In the genomic region with DNA sequence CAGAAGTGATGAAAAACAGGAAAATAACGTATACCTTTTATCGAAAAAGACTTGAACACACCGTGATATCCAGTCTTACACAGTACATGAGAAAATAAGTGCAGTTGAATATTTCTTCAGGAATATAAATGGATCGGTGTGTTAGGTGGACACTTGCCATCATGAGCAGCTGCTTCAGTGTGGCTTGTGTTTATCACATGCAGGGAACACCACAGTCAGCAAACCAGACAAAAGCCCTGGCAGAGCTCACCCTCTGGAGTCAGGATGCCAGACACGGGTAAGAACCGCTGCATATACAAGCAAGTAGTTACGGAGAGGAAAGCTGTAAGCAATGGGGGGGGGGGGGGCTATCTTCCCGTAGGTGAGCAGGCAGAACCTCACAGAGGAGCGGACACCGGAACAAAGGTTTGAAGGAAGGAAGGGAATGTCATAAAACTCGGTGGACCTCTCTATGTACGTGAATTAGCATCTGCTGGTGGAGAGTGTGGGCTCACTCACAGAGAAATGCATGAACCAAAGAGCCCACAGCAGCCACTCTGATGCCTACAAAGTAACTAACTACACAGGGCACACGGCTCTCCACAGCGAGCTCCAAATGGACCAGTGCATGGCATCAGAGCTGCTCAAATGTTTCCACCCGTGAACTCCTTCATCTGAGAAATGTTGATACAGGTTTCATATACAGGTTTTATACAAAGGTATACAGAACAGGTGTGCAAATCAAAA, we compare ENCODE assay signal across 12 mouse cellular contexts. TPM values are rescaled to one million over a fixed set of nuclear protein-coding genes. Genes with fewer than 3 reads are reported as not detected.
A peak's percentile ranks its signal among the peaks of the same experiment; 100 is the strongest.
DNase-seq lines count a peak whose midpoint lies in the region; ATAC-seq lines count a peak whose summit lies in the region.
"Had no signal": no experiment of that assay in that cellular context is flagged by ENCODE, and none has a peak within 500 bp of the region (broad histone marks: within the 10 kb centered on the region; RNA-seq: fewer than 3 reads in every experiment).

No protein-coding gene starts in this region.

- DNase-seq in heart, postnatal 10 days: peak; percentile 43 to 49
- no peak for DNase-seq in heart, embryonic 10.5 days (ENCODE audit: low spot score)
- DNase-seq in cerebellum, adult 8-10 months: peak; percentile 20
- DNase-seq in adrenal gland, adult (ENCODE audit: inconsistent age in 2 of 2, low spot score in 1 of 2): no peak
- no peak for DNase-seq in layer of hippocampus, postnatal 10 days (ENCODE audit: low spot score in 2 of 2)
- DNase-seq: gastrocnemius, postnatal 25 days had no signal

- ATAC-seq in forebrain, embryonic 15.5 days (replicated peaks): peak; percentile 82
- peak; percentile 71 for ATAC-seq in midbrain, embryonic 16.5 days
- ATAC-seq: inflammation-experienced regulatory T-cells, adult 6 months; lung, postnatal 0 days had no signal

- intact Hi-C loops in heart, postnatal 10 days (cut with DNase I): no loop called here

- WGBS in heart, embryonic 10.5 days: 91% methylated on average over 14 of the region's 15 CpGs
- WGBS in forebrain, embryonic 15.5 days: 63% methylated on average over 15 of the region's 15 CpGs
- 77% methylated on average over 15 of the region's 15 CpGs for WGBS in midbrain, embryonic 16.5 days

- H3K9me3 ChIP-seq in heart, embryonic 10.5 days: no peaks in the 10 kb centered on the region
- H3K9me3 ChIP-seq in forebrain, embryonic 15.5 days: no peaks in the 10 kb centered on the region
- no peaks in the 10 kb centered on the region for H3K9me3 ChIP-seq in midbrain, embryonic 16.5 days (replicated peaks; ENCODE audit: control insufficient read depth, low read length, poor library complexity, severe bottlenecking)
- H3K9me3 ChIP-seq: embryonic facial prominence, embryonic 12.5 days; limb, embryonic 13.5 days had no signal

- no peaks in the 10 kb centered on the region for H3K36me3 ChIP-seq in heart, embryonic 10.5 days
- H3K36me3 ChIP-seq in forebrain, embryonic 15.5 days: no peaks in the 10 kb centered on the region
- no peaks in the 10 kb centered on the region for H3K36me3 ChIP-seq in midbrain, embryonic 16.5 days (ENCODE audit: control insufficient read depth, insufficient read depth, low read length)
- H3K36me3 ChIP-seq: embryonic facial prominence, embryonic 12.5 days; limb, embryonic 13.5 days had no signal

- no peak overlapping the region for H3K4me2 ChIP-seq in forebrain, embryonic 15.5 days (replicated peaks)
- no peak overlapping the region for H3K4me2 ChIP-seq in midbrain, embryonic 16.5 days (ENCODE audit: low read length)
- H3K4me2 ChIP-seq: embryonic facial prominence, embryonic 12.5 days; limb, embryonic 13.5 days had no signal

- H3K4me1 ChIP-seq in heart, embryonic 10.5 days: peaks cover 16% of the 10 kb centered on the region
- peaks cover 8% of the 10 kb centered on the region for H3K4me1 ChIP-seq in forebrain, embryonic 15.5 days
- no peaks in the 10 kb centered on the region; the same call in 1 of the 2 replicates for H3K4me1 ChIP-seq in midbrain, embryonic 16.5 days (ENCODE audit: control insufficient read depth, insufficient read depth, low read length)
- H3K4me1 ChIP-seq: embryonic facial prominence, embryonic 12.5 days had no signal

- no peaks in the 10 kb centered on the region for H3K27me3 ChIP-seq in heart, embryonic 10.5 days (ENCODE audit: insufficient read depth, poor library complexity, severe bottlenecking)
- H3K27me3 ChIP-seq in forebrain, embryonic 15.5 days: no peaks in the 10 kb centered on the region
- H3K27me3 ChIP-seq in midbrain, embryonic 16.5 days (ENCODE audit: control insufficient read depth, insufficient read depth, low read depth, low read length): no peaks in the 10 kb centered on the region
- H3K27me3 ChIP-seq: embryonic facial prominence, embryonic 12.5 days; limb, embryonic 13.5 days had no signal

- no peak overlapping the region for H3K27ac ChIP-seq in heart, embryonic 10.5 days
- no peak overlapping the region for H3K27ac ChIP-seq in forebrain, embryonic 15.5 days (replicated peaks)
- H3K27ac ChIP-seq in midbrain, embryonic 16.5 days (ENCODE audit: low read length): peak overlapping the region; percentile 33; the same call in 1 of the 2 replicates
- H3K27ac ChIP-seq: embryonic facial prominence, embryonic 12.5 days; limb, embryonic 13.5 days had no signal

- no peak overlapping the region for H3K4me3 ChIP-seq in heart, embryonic 10.5 days
- H3K4me3 ChIP-seq in forebrain, embryonic 15.5 days: no peak overlapping the region
- no peak overlapping the region for H3K4me3 ChIP-seq in midbrain, embryonic 16.5 days (ENCODE audit: low read depth, low read length)
- H3K4me3 ChIP-seq: embryonic facial prominence, embryonic 12.5 days; limb, embryonic 13.5 days had no signal

- no peak overlapping the region for H3K9ac ChIP-seq in forebrain, embryonic 15.5 days (replicated peaks)
- no peak overlapping the region for H3K9ac ChIP-seq in midbrain, embryonic 16.5 days (ENCODE audit: low read depth, low read length)
- H3K9ac ChIP-seq: embryonic facial prominence, embryonic 12.5 days; limb, embryonic 13.5 days had no signal

RNA-seq across cellular contexts. Expression of a gene that starts 51.8 kb away (rescaled TPM):
- total RNA-seq in heart, postnatal 10 days (2021): 10 to 100 TPM; 22.6 to 23.5 TPM
- polyA plus RNA-seq in heart, embryonic 10.5 days (2016; fragmentation: Nextera tagmentation; extraction: Ambion mirVana): 15.1 and 19.5 TPM in 2 replicates
- polyA plus RNA-seq in forebrain, embryonic 15.5 days (2015; fragmentation: Nextera tagmentation; extraction: Ambion mirVana): 14.3 and 16.3 TPM in 2 replicates
- polyA plus RNA-seq in midbrain, embryonic 16.5 days (2015; fragmentation: Nextera tagmentation; extraction: Ambion mirVana): 11.9 and 15.3 TPM in 2 replicates
- total RNA-seq in layer of hippocampus, postnatal 10 days (2021): 10 to 100 TPM; 11.1 to 12.0 TPM

Comparison
In these comparisons a context has a peak if more than half of its experiments do, and no peak if none do; other contexts are left out.
1. DNase-seq: peak in heart, postnatal 10 days (2 of 2) and cerebellum, adult 8-10 months (single experiment); none in heart, embryonic 10.5 days (single experiment), adrenal gland, adult (0 of 2) and layer of hippocampus, postnatal 10 days (0 of 2).